Mouse (Mus musculus): ENCODE data around the gene Myo15.

GRCm38 (mm10) chr11:60486267-60486666 lies 17.1 kb downstream of the Myo15 start:
- no peak for TF ChIP-seq POLR2A (IDR thresholded peaks at IDR 0.05; ENCODE audit: insufficient read depth, low read depth, low read length)
- TF ChIP-seq CTCF (IDR thresholded peaks at IDR 0.05; ENCODE audit: insufficient read depth, low read depth, low read length): no peak
